Mouse (Mus musculus): ENCODE measurements at regions not wholly inside any gene's neighbourhood (a gene's known extent, or its start where the extent isn't known, plus 50 kb on each side); places are given as distances from the start of the nearest gene placed in this dataset.

DNA sequence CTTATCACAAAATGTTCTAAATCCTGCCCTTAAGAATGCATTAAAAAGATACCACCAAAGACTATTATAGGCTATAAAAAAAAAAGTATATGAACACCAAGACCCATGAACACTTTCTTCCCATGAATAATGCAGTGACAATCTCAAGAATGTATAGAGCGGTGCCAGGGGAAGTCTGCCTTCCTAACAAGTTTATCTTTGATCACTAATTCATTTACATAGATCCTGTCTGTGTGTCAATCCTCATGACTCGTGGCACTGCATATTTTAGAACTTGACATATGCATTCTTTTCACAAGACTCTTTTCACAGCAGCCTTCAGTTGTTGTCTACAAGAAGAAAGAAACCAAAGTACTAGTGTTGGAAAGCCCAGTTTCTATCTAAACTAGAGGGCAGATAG is 373.4 kb upstream of the Gm9747 start:
- intact Hi-C loops (cut with DNase I) = no loop called here
- DNase-seq (ENCODE audit: extremely low spot score in 1 of 2, low spot score in 2 of 2) = no peak

DNA sequence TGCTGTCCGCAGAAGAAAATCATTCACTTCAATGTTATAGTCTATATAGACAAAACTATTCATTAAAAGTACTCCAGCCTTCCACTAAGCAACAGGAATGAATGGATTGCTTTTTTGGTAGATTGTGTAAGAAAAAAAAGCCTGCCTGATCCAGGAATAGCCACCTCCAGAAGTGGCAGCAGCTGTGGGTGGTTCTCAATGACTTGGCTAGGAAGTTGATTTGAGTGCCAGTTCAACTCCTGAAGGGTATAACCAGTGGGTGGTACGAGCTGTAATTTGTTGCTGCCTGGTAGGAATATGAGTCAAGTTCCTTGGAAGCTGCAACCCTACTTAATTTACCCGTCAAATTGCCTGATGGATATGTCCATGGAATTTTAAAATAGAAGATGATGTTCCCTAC is 368.3 kb upstream of the Gm9747 start:
- intact Hi-C loops (cut with DNase I) = no loop called here
- no peak for DNase-seq (ENCODE audit: extremely low spot score in 1 of 2, low spot score in 2 of 2)

DNA sequence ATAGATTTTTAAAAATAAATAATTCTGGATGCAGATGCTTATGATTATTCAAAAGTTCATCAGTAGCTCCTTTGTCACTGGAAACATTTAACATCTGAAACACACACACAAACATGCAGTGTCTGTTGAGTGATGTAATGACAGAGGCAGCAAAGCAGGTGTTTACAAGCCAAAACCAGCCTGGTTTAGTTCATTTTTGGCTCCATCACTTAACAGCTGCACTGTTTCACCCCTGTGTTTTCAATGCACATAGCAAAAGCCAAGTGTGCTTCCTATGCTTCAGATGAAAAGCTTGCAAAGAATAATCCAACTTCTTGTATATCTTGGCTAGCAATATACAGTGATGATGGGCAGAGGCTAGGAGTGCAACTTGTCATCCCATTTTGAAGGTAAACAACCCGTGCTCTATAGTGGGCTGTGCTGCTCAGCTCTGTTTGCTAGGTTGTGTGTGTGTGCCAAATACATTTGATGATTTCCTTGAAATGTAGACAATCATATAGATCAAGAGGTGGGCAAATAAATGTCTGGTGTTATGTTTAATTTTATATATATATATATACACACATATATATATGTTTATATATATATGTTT is 345.9 kb upstream of the Gm9747 start:
- peak in 1 of 2 experiments; percentile 0 for DNase-seq (ENCODE audit: extremely low spot score in 1 of 2, low spot score in 2 of 2)
- intact Hi-C loops (cut with DNase I) = no loop called here

DNA sequence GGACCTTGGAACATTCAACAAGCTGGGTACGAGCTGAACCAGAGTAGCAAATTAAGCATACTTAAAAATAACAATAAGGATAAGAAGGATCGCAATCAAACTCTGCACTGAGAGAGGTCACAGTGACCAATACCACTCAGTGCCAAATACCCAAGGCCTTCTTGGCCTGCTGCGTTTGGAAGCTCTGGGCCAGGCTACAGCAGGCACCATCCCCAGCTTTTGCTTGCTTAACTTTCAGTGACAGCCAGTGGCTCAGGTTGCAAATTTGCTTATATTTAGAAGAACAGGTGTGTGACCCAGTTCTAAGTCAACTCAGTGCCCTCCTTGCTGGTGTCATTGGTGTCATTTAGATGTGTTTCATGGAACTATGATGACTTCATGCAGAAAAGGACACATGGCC is 335.7 kb upstream of the Gm9747 start:
- intact Hi-C loops (cut with DNase I) = no loop called here

DNA sequence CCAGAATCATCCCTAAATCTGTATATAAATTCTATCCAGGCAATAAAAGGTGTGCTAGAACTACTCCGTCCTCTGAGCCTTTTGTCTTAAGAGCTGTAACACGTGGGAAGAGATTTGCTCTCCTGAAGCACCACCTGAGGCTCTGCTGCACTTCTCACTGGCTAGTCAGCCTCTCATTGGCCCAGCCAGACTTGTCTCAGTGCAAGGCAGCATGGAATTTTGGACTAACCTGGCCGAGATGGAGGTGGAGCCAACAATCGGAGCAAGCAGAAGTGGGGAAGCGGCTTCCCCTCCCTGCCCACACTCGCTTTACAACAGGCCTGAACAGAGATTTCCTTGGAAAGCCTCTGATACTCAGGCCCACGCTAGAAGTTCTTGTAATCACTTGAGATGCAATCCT is 332.1 kb upstream of the Gm9747 start:
- DNase-seq (ENCODE audit: extremely low spot score in 1 of 2, low spot score in 2 of 2) = no peak
- intact Hi-C loops (cut with DNase I) = no loop called here

More for the DNA sequence above, 335.7 kb upstream of the Gm9747 start:
- DNase-seq (ENCODE audit: extremely low spot score in 1 of 2, low spot score in 2 of 2) = no peak

DNA sequence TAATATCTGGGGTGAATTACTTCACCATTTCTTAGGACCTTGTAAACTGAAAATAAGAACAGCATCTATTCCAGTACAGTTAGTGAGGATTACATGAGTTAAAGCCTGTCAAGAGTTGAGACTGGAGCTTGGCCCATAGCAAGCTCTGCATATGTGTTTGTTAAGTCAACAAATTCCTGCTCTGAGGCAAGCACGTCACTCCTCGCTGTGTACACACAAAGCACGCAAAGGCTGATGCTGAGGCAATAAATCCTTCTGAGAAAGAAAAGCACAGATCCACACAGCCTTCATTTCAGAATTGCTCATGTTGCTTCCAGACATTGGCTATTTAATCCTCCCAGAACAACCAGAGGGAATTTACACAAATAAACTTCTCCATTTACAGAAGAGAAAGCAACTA is 328.9 kb upstream of the Gm9747 start:
- no peak for DNase-seq (ENCODE audit: extremely low spot score in 1 of 2, low spot score in 2 of 2)
- intact Hi-C loops (cut with DNase I) = no loop called here

DNA sequence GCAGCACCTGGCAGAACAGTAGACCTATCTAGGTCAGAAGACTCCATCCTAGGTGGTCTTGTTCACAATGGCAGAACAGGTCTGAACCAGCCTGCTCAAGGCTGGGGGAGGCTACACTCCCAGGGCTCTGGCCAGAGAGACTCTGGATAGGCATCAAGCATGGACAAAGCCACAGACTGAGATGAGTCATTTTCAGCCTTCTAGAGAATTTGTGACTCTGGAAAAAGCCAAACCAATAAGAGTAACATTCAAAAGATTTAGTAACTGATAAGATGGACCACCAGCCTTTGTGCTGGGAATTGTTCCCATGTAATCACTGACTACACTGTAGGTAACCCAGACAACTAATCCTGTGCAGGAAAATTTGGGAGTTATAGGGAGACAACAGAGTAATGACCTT is 320.3 kb upstream of the Gm9747 start:
- intact Hi-C loops (cut with DNase I) = no loop called here
- DNase-seq (ENCODE audit: extremely low spot score in 1 of 2, low spot score in 2 of 2) = no peak

DNA sequence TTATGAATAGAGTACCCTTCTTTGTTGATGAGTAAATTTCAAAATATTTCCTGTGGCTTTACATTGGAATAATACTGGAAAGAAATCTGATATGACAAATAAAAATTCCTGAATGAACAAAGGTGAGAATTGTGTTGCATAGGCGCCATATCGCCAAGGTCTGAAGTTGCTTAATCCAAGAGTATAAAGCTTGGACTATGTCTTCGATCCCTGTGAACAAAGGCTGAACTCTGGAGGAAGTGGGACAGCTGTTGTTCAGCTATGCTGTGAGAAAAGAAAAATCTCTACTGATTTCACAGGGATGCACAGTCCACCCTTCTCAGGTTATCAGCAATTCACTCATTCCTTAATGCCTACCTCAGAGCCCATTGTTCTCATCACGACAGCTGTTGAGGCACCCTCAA is 319.3 kb upstream of the Gm9747 start:
- intact Hi-C loops (cut with DNase I) = no loop called here
- no peak for DNase-seq (ENCODE audit: extremely low spot score in 1 of 2, low spot score in 2 of 2)

DNA sequence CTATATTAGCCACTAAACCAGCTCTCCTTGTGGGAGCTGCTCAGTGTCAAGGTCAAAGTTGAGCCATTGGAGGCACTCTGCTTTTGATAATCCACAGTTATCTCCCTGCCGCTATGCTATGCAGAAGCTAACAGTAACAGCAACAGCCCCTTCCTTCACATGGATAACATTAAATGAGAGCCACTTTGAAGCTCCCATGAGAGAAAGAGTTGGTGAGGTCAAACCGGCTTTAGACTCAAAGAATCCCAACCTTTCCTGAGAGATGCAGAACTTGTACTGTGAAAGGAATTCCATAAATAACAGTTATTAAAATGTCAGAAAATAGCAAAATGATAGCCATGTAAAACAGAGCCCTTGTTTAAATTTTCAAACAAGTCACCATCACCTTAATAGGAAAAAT is 316.1 kb upstream of the Gm9747 start:
- no peak for DNase-seq (ENCODE audit: extremely low spot score in 1 of 2, low spot score in 2 of 2)
- intact Hi-C loops (cut with DNase I) = no loop called here

DNA sequence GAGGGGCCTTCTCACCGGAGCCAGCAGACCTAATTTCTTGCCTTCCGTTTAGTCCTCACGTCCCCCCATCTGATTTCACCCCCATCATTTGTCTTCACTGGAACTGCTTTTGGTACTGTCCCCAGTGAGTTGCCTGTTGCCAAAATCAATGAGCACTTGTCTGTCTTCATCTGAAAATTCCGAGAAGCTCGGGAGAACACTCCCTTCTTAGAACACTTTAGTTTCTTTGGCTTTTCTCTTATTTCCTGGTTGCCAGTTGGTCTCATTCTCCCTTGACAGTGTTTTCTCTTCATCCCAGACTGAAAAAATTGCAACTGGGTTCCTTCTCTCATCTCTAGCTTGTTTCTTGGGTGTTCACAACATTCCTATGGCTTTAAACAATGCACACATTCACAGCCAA is 305.2 kb upstream of the Gm9747 start:
- intact Hi-C loops (cut with DNase I) = no loop called here
- no peak for DNase-seq (ENCODE audit: extremely low spot score in 1 of 2, low spot score in 2 of 2)

DNA sequence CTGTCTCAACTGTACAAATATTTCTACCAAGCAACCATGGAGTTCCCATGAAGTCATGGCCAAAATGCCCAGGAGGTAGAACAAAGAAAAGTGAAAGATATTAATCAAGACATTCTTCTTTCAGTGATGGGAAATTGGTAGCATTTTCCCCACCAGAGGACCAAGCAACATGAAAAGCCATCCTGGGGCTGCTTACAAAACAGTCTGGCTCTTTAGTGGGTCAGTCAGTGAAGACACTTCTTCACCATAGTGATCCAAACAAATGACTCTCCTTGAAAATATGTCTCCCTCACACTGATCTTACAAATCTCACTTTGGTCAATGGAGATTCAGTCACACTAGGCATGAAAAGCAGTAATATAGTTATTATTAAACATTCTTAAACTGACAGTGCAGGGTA is 299.8 kb upstream of the Gm9747 start:
- DNase-seq (ENCODE audit: extremely low spot score in 1 of 2, low spot score in 2 of 2) = no peak
- intact Hi-C loops (cut with DNase I) = no loop called here

DNA sequence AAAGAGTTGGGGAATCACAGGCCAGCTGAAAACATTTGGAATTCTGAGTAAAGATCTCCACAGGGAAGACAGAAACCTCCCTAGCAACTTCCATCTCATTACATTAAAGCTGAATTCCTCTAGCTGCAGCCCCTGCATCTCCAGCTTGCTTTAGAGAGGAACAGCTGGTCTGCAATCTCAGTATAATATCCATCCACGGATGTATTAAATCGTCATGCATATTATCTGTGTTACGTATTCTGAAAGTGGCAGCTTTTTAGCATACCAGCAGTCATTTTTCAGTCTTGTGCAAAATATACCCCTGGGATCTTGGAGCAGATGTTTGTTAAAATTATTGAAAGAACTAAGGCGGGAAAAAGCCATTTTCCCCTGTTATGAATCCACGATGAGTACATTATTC is 287.7 kb upstream of the Gm9747 start:
- no peak for DNase-seq (ENCODE audit: extremely low spot score in 1 of 2, low spot score in 2 of 2)
- intact Hi-C loops (cut with DNase I) = no loop called here

DNA sequence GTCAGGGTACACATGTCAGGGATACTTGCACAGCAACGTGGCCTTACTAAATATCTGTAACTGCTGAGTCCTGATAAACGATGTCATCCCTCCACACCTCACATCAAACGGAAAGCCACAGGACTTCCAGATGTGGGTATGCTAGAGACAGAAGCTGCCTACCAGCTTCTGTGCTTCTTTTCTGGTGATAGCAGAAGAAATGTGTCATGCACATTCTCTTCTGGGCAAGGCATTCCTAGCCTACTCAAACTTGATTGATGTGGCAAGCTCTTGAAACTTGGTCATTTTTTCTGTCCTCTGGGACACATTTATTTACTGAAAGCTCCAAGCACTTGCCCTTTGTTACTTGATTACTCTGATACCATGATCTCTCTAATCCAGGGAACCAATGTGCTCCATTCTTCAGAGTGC is 282.8 kb upstream of the Gm9747 start:
- DNase-seq (ENCODE audit: extremely low spot score in 1 of 2, low spot score in 2 of 2) = no peak
- intact Hi-C loops (cut with DNase I) = no loop called here

DNA sequence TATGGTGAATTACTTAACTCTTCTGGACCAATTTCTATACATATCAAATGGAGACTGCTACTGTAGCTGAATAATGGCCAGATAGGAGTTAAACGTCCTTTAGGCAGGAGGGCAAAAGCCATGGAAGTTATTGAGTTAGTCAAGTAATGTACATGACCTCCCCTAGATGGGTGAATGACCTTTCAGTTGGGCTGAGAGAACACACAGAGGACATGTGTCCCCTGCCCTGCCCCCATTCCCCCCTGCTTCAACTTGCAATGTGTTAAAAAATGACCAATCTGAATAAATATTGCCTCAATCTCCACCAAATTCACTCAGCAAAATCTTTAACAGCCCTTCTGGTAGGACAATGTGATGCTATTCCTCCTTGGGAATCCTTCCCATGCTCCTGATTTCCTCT is 282.1 kb upstream of the Gm9747 start:
- no peak for DNase-seq (ENCODE audit: extremely low spot score in 1 of 2, low spot score in 2 of 2)
- intact Hi-C loops (cut with DNase I) = no loop called here

DNA sequence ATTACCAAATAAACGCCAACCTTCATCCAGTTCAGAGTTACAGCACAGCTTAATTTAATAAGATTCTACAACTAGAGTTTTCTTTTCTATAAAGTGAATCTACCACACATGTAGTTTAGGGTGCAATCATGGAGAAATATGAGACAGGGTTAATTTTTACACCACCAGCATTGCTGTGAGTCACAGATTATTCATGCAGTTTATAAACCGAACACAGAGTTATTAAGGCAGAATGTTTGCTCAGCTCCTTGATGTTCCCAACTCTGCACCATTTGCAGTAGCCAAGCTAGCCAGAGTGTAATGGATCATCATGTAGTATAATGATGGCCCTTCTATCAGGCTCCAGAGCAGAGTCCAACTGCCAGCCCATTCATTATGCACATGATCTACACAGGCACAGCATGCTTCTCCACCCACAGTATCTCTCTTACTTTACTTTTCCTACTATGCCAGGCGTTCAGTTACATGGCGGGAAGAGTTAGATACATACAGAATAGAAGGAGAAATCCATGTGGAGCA is 281.4 kb upstream of the Gm9747 start:
- intact Hi-C loops (cut with DNase I) = no loop called here
- no peak for DNase-seq (ENCODE audit: extremely low spot score in 1 of 2, low spot score in 2 of 2)

DNA sequence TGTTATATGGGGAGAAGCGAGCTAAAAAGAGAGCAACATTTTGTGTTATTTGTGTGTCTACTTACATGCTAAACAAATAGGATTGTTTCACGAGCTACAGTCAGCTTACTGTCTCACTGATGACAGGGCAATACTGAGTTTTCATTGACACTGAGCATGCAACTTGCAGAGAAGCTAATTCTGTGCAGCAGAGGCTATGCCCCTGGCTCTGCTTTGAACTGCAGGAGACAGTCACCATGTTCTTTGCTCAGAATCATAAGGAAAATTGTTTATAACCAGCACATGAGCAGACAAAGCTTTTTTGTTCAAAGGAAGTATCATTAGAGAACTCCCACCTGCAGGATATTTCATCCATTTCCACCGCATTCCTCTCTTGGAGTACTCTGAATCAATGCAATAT is 280.8 kb upstream of the Gm9747 start:
- intact Hi-C loops (cut with DNase I) = no loop called here
- no peak for DNase-seq (ENCODE audit: extremely low spot score in 1 of 2, low spot score in 2 of 2)

DNA sequence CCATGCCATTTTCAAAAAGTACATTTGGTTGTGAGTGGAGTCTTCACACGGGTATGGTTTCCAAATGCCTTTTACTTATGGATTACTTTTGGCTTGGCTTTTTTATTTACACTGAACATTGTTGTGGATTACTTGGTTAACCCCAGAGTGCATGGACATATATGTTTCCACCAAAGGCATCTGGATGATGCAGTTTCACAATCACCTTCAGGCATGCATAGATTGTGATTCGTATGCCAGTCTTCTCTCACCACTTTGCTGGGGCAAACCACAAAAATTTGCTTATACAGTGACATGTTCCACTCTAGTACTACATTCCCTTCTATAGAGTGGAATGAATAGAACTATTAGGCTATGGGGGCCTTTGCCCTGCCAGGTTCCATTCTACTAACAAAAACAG is 278.4 kb upstream of the Gm9747 start:
- intact Hi-C loops (cut with DNase I) = no loop called here
- no peak for DNase-seq (ENCODE audit: extremely low spot score in 1 of 2, low spot score in 2 of 2)

DNA sequence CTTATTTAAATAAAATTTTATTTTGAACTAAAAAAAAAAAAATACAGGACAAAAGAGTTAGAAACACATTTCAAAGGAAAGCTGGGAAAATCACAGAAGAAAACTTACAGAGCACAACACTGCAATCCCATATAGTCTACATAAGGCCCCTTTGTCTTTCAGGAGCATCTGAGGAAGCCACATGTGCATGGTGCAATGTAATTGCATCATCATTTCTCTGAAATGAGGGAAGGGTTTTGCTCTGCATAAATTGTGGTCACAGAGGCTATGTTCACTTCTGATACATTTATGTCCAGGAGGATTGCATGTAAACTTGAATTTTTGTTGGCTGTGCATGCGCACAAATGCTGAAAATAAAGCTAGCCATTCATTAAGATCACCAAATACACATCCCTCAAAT is 265.9 kb upstream of the Gm9747 start:
- intact Hi-C loops (cut with DNase I) = no loop called here
- no peak for DNase-seq (ENCODE audit: extremely low spot score in 1 of 2, low spot score in 2 of 2)

DNA sequence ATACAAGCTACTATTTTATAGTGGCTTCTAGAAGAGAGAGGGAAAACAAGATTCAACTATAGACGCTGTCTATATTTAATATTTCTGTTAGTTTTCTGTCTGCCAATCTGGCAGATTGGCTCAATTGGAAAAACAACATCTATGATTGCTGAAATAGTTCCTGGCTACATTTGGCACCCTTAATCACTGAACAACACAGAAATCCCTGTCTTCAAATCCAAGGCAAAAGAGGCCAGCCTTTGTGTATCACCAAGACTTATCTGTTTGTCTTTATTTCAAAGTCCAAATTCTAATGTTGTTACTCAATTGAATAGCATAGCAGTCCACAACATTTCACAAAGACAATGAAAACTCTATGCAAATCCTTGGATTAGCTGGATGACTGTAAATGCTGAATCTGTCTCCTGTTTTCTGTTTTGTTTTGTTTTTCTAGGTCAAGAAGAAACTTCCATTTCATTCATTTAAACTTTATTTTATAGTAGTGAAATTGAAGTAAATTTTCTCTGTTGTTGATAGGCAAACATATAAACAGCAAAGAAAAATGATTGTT is 265.1 kb upstream of the Gm9747 start:
- intact Hi-C loops (cut with DNase I) = no loop called here
- DNase-seq (ENCODE audit: extremely low spot score in 1 of 2, low spot score in 2 of 2) = no peak

DNA sequence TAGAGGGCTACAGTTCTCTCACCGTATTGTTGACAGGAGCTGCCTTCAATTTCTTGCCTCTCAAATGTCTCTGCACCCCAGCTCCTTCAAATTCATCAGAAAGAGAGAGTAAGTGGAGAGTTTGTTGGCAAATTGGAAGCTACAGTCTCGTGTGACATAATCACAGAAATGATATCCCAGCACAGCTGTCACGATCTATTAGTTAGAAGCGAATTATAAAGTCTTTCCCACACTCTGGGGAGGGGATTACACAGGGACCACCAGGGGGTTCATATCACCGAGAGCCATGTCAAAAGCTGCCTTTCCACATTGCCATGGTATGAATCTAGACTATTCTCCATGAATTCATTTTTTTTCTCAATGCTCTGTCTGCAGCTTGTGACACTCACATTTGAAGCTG is 260.3 kb upstream of the Gm9747 start:
- DNase-seq (ENCODE audit: extremely low spot score in 1 of 2, low spot score in 2 of 2) = no peak
- intact Hi-C loops (cut with DNase I) = no loop called here

DNA sequence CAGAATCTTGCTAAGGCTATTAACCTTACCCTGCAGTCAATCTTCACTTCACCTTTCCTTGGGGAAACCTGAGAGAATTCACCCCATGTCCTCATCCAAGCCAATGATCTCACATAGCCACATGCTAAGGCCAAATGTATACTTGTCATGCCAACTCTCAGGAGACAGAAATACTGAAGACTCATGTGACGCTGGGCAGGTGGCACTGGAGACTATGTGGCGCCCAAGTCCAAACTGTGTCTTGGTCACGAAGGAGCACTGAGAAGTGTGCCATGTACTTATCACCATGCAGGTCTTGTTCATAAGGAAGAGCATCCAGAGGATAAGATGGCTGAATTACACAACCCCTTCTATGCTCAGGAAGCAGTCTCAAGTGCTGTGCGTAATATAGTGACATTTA is 259.4 kb upstream of the Gm9747 start:
- intact Hi-C loops (cut with DNase I) = no loop called here
- DNase-seq (ENCODE audit: extremely low spot score in 1 of 2, low spot score in 2 of 2) = no peak
